Mouse (Mus musculus): ENCODE results near the gene Wdfy1. TPM values are rescaled to one million over a fixed set of nuclear protein-coding genes. Genes with fewer than 3 reads are reported as not detected.

Gene Wdfy1
- total RNA-seq (2023) = 10 to 100 TPM; 56.1 to 56.7 TPM

GRCm38 (mm10) chr1:79775927-79776458, at the start of gene Wdfy1, which contains the start of gene Mrpl44:
TSS of gene Wdfy1 (minus strand) at chr1:79776143.
TSS of gene Mrpl44 (plus strand) at chr1:79776018.

GRCm38 (mm10) chr1:79671543-79672337, 104.2 kb downstream of the Wdfy1 start, which contains the start of gene Ap1s3:
TSS of gene Ap1s3 (minus strand) at chr1:79671972.

Other genes starting within 250 kb of the Wdfy1 start
- gene Ap1s3, start 104.2 kb downstream of the Wdfy1 start, total RNA-seq (2023) = 1 to 10 TPM; 7.1 to 9.5 TPM
- gene Mrpl44, start 125 bp downstream of the Wdfy1 start, total RNA-seq (2023) = 10 to 100 TPM; 16.6 to 16.7 TPM
- 1 to 10 TPM; 5.3 to 6.0 TPM for gene Serpine2, start 85.0 kb upstream of the Wdfy1 start, total RNA-seq (2023)